Mouse (Mus musculus): ENCODE measurements around the gene Rras2. TPM values are rescaled to one million over a fixed set of nuclear protein-coding genes. Genes with fewer than 3 reads are reported as not detected.

Rras2 gene
- polyA plus RNA-seq, 1 experiment from 2014 or later = 56.8 TPM

DNA sequence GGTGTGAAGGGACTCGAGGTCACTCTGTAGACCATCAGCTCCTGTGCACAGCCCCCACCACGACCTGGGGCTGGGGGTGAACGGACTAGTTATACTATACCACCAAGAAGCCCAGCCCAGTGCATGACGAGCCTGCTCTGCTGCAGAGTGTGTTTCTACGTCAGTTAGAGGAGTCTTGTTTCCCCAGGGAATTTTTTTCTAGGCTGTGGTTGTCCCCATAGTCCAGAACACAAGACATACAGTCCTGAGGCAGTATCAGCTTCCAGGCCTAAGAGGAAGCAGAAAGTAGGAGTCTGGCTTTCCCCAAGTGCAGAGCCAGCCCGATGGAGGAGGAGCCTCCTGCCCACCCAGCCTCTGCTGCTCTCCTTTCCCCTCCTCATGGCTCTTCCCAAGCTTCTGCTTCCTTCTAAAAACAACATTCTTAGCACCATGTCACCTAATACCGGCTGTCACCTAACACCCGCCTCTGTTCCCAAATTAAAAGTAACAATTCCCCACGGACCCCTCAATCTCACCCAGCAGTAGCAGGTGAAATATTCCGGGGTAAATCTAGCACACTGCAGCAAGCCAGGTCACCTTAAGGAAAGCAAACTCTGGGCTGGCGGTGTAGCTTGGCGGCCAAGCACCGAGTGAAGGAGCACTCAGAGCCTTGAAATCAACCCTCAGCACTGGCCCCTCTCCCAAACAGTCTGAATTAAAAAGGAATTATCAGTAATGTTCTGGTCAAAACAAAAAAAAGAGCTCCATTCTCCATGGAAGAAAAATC lies 45.5 kb downstream of the Rras2 start:
- DNase-seq (ENCODE audit: low spot score) = no peak

DNA sequence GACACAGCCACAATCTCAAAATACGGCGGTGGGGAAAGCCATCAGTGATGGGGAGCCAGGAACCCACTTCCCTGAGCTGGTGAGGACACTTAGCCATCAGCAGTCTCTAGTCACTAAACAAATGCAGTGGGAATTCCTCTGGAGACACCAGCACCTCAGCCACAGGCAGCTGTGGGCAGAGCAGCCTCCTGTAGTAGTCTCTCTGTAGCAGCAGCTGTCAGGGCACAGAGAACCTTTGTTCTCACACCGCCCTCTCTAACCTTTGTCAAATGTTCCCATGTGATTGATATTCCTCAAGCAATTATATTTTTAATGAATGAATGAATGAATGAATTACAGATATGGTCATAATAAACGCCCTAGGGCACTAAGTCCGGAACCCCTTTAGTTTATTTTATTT lies 46.2 kb downstream of the Rras2 start:
- DNase-seq (ENCODE audit: low spot score) = no peak

DNA sequence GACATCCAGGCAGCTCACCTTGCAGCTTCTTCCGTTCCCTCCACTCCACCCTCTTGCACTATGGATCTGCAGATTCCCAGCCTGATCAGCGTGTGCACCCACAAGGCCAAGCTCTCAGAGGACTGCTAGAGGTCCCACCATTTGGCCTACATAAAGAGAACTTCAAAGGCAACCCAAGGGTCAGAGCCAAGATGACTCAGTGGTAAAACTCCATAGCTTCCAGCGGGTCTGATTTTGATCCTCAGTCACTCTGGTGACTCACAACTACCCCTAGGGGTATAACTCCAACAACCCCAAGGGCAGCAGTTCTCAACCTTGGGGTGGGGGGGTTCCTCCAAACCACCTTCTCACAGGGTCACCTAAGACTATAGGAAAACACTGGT lies 47.1 kb downstream of the Rras2 start:
- no peak for DNase-seq (ENCODE audit: low spot score)

DNA sequence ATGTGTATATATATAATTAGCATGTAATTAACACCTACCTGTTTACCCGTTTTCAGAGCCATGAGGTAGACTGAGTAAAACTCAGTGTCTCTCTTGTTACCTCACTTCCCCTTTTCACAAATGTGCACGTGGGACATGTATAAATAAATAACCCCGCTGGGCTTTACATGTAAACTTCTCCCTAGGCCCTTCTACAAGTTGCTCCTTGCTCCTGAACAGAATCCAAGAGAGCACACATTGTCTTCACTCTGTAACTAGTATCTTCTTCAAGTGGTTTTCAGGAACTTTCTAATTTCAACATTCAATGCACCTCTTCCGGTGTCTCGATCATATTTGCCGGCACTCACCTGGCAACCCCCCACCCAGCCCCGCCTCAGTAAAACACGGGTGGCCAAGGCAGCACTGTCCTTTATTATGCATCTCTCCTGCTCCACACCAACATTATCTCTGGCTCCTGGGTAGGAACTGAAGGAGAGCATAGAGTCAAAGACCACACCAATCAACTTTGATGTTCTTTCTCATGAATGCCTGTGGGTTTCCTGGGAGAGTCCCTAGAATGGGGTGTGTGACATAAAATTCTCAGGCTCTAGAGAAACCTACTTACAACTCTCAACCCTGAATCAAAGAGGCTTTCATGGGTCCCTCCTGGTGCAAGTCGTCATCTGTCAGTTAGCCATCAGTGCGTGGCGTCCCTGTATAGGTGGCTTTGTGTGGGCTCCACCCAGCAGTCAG lies 47.7 kb downstream of the Rras2 start:
- DNase-seq (ENCODE audit: low spot score) = no peak

DNA sequence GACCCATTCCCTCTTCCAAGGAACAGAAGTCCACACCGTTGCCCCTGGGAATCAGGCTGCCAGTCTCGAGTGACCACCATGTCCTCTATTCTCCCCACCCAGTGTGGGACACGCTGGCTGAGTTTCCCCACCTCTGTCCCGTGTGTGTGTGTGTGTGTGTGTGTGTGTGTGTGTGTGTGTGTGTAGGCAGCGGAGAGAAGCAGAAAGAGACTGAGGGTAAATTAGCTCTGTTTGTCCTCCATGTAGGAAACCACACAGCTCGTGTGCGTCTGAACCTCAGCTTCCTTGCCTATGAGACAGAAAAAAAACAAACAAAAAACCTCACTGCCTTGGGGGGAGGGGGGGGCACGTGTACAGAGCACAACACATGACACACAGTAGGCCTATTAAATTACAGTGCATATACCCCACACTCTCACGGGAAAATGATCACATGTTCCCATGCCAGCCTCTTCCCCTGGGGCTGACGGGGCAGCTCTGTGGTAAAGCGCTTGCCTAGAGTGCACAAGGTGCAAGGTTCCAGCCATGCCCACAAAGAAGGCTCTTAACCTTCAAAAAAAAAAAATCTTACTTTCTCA lies 48.5 kb downstream of the Rras2 start:
- DNase-seq (ENCODE audit: low spot score) = peak; percentile 65

DNA sequence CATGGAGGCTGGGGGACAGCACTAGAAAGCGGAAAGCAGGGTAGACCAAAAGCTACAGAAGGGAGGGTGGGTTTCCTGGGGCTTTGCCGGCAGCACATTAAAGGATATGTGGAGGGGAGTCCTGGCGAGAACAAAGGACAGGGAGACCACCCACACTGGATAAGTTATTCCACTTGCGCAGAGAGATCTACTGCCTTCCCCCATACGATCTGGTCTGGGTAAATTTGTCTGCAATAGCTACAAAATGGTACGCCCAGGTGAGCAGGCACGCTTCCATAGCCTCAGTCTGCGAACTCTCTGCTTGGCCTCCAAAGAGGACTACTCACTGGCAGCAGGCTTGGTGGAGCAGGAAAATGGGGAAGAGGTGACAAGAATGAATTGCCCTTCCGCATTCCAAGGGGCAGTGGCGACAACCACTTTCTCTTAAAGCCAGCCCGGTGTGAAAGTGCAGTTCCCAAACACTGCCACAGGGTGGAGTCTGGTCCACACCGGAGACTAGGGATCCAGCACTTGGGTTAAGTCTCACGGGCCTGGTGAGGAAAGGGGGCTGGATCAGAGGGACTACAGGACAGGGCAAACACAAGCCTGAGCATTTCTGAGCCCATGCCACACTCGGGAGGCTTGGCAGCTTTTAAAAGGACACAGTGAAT lies 50.9 kb downstream of the Rras2 start:
- DNase-seq (ENCODE audit: low spot score) = peak; percentile 80

DNA sequence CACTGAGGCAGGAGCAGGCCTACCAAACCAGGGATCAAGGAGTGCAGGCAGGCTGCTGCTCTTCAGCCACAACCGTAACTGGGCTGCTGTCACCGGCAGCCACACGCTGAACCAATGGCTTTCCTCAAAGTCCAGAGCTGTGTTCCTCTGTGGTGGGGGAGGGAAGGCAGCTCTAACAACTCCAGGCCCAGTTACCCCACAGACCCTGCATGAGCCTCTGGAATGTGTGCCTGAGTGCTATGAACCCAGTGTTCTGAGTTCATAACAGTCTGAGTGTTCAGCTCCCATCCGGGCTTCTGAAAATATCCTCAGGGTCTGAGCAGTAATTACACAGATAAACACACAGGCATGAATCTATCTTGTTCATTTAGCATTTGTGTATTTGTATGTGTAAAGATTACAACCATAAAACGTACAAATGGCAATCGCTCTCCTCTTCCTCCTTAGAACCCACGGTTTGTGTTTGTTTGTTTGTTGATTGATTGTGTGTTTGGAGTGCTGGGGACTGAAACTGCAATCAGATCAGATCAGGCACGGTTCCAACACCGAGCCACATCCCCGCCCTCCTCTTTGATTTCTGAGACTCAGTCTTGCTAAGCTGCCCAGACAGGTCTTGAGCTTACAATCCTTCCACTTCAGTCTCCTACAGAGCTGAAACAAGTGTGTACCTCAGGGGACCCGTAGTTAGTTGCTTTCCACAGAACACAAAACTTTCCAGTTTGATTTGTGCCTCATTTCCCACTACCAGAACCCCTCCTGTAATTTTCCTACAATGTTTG lies 52.0 kb downstream of the Rras2 start:
- no peak for DNase-seq (ENCODE audit: low spot score)

DNA sequence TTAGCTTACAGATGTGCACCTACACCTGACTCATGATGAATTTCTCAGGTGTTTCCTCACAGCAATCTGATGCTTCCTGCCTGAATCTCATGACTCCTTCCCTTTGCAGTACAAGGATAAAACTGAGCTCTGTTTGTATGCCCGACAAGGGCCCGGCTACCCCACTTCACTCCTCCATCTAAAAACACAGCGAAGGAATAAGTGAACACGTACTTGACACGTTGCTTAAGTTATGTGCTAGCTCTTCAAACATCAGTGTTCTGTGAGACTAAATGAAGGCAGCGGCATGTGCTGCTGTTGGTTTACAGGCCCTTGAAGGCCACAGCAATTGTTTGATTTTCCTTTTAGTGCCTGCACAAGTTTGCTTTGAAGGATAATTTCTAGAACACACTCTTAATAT lies 53.6 kb downstream of the Rras2 start:
- DNase-seq (ENCODE audit: low spot score) = no peak

DNA sequence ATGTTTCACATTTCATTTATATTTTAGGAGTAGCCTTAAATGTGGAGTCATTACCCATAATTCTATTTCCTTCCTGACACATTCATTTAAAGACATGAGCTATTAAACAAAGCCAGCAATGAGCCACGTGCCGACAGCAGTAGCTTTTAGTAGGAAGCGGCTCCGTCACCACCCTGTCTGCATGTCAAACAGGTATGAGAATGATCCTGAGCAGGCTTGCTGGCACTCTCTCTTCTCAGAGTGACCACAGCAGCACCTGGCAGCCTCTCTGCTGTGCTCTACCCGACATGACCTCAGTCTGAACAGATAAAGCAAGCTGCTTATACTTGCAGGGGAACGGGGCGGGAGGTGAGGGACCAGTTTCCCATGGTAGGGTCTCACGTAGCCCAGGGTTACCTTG lies 54.0 kb downstream of the Rras2 start:
- no peak for DNase-seq (ENCODE audit: low spot score)

DNA sequence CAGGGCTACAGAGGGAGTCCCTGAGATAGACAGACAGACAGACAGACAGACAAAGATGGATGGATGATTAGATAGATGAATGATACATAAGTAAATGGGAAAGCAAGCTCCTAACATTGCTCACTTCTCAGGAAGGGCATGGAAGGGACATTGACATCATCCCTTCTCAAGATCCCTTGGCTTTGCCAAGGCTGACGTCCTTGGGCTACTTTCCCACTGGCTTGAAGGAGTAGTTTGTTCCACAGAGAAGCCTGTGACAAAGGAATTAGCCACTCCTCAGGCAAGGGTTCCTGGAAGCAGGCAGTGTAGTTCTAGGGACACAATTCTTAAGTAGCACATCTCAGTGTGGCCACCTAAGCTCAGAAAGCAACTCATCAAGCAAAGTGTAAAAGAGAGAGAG lies 55.1 kb downstream of the Rras2 start:
- no peak for DNase-seq (ENCODE audit: low spot score)

DNA sequence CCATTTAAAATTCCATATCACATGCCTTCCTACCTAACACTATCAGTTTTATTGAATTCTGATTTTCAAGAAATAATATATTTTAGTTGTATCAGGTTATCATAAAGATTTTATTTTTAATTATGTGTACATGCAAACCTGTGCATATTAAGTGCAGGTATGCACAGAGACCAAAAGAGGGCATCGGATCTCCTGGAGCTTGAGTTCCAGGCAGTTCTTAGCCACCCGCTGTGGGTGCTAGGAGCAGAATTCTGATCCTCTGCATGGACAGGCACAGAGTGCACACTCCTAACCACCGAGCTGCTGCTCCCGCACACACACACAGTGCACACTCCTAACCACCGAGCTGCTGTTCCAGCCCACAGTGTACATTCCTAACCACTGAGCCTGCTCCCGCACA lies 57.1 kb downstream of the Rras2 start:
- no peak for DNase-seq (ENCODE audit: low spot score)

DNA sequence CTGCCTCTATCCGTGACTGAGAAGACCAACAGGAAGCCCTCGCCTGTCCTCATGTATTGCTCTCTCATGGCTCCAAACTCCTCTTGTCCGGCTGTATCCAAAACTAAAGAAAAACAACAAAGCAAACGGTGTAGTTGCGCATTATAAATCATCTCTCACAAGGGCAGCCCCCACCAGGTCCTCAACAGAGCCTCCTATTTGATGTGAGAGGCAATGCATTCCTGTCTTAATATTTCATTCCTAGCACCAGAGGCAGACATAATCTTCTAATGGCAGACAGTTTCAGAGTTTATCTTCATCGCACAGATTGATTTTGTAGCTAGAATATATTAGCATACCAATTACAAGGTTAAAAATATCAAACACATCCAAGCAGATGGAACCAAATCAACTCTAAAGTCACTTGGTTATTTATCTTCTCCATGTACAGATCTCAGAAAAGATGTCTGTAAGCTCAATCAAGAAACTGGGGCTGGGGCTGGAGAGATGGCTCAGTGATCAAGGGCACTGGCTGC lies 58.6 kb downstream of the Rras2 start:
- DNase-seq (ENCODE audit: low spot score) = no peak

DNA sequence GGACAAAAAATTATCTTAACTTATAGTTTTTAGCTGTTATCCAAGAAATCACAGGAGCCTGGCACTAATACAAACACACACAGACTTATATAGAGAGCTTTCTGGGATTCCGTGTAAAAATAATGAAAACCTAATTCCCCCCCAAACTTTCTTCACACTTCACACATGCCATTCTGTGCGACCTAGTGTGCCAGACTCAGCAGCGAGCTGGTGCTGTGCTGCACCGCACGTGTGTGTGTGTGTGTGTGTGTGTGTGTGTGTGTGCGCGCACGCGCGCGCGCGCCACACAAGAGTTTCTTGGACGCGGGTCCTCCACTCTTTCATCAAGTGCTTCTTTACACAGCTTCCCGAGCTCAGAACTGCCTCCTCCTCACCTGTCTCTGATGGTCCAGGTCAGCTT lies 59.4 kb downstream of the Rras2 start:
- no peak for DNase-seq (ENCODE audit: low spot score)

DNA sequence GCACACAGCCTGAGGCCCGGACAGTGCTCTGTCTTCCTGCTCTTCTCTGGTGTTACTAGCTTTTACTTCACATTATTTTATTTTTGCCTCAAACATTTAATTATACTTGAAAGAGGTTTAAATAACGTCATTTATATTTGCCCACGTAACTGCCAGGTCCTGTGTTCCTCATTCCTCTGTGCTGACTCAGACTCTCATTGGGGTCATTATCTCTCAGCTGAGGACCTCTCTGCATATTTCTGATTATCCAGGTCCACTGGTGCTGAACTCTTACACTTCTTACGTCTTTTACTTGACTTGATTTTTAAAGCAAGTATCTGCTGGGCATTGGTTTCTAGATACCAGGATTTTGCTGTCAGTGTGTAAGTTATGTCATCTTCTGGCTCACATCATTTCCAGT lies 63.9 kb downstream of the Rras2 start:
- no peak for DNase-seq (ENCODE audit: low spot score)

DNA sequence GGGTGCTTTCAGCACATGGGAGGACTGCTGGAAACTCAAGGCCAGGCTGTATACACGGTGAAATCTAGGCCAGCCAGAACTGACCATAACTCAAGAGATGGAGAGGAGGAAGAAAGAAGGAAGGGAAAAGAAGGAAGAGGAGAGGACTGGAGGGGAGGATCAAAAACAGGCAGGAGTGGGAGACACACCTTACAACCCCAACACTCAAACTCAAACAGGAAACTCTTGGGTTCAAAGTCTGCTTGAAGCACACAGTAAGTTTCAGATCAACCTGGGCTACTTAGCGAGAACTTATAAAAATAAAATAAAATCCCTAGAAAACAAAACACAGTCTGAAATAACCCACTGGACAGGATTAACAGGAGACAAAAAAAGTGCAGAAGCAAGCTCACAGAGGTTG lies 71.8 kb downstream of the Rras2 start:
- DNase-seq (ENCODE audit: low spot score) = no peak

DNA sequence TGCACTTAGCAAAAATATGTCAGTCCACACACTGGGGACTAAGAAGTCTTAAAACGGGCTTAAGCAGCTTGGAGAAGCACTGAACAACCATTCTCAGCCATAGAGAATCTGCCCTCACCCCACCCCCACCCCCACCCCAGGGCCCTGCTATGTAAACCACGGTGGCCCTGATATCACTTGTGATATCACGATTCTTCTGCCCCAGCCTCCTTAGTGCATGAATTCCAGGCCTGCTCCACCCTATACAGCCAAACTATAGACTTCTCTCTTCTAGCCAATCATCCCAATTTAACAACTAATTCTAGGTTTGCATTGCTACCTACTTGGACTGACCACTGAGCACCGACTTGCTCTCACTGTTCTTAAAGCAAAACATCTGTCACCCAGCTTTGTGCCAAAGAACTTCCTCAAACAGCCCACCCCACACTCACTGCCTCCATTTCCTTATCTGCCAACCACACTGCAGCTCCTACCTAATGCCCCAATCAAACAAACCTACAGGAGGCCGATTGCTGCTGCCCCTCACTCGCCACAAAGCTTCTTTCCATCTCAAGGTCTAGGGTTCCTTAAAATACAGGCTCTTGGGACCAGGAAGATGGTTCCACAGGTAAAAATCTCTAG lies 73.5 kb downstream of the Rras2 start:
- DNase-seq (ENCODE audit: low spot score) = no peak

DNA sequence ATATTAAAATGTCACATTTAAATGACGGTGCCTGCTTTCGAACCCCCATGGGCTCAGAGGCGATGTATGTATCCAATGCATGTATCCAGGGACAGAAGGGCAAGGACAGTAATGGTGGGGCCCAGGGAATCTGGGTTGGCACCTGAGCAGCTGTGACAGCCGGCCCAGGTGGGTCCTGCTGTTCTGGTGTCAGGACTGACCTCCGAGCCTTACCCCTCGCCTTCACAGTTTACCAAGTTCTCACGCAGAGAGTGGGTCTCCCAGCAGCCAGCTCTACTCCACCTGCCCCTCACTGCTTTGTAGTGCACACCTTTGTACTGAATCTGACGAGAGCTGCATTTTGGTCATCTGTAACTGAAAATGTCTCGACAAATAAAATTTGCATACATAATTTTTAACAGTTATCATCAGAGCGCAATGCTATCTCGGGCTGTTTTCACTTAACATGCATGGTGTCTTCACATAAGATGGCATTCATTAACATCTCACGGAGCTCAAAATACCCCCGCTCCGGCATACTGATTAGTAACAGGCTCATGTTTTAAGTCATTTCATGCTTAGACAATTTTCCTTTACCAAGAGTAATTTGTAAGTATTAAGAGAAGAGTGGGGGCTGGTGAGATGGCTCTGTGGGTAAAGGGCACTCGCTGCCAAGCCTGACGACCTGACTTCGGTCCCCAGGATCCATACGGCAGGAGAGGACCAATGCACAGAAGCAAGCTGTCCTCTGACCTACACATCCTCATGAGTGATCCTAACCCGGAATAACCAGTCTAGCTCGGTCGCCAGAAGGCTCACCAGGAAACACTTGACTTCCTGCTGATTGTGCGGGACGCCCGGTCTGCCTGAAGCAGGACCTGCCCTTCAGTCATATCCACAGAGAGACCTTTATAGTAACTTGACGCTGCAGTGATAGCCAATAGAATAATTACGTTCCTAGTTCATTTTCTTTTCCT lies 74.3 kb downstream of the Rras2 start:
- DNase-seq (ENCODE audit: low spot score) = no peak

DNA sequence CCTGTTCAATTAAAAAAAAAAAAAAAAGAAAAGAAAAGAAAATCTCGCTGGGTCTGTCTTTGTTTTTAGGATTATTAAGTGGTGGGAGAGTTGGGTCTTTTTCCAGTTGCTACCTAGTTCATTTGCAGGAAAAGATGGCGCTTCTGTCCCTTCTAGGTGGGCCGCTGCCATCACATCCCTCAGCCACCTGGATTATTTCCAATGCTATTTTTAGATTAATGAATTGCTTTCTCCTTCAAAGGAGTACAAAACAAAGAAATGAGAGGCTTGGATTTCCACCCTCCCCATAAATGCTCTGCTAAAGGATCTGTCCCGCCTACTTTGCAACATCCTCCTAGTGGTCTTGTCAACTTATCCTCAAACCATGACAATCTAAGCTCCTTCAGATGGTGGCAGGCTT lies 76.2 kb downstream of the Rras2 start:
- no peak for DNase-seq (ENCODE audit: low spot score)

DNA sequence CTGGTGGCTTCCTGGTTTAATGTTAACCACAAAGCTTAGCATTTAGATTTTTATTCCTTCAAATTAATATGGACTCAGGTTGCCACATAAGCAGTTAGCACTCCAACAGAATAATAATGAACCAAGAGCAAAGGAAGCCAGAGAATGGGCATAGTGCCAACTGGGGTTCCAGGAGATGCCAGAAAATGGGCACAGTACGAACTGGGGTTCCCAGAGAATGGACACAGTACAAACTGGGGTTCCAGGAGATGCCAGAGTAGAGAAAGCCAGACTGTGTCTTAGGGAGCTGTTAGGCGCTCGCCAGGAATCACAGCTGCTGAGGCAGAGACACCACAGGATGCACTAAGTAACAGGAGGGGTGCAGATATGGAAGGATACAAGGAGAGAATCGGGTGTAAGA lies 80.3 kb downstream of the Rras2 start:
- no peak for DNase-seq (ENCODE audit: low spot score)

DNA sequence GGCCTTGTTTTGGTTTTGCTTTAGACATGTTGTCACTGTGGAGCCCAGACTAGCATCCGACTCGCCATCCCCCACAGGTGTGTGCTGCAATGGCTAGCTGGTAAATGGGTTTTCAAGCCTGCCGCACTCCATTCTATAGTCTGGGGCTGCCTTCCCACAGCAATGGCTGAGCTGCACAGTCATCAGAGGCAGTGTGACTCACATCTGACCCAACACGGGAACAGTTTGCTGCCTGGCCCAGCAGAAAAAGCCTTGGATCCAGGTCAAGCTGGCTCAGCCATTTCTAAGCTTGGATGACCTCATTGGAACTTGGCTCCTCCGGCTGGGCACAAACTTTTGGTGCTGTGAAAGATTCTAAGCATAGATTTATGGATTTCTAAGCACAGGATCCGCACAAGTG lies 88.0 kb downstream of the Rras2 start:
- no peak for DNase-seq (ENCODE audit: low spot score)
